Mouse (Mus musculus): Measurements from ENCODE around the gene A630095N17Rik. TPM values are rescaled to one million over a fixed set of nuclear protein-coding genes. Genes with fewer than 3 reads are reported as not detected.

The A630095N17Rik gene
- total RNA-seq, 2 experiments from 2014 or later, result not detected

- intact Hi-C loops (cut with DNase I), result no loop called here
- no peak for DNase-seq
Measured at GRCm38 (mm10) chr1:75215785-75216184, 16.1 kb downstream of the A630095N17Rik start.

GRCm38 (mm10) chr1:75214886-75215285 lies 17.0 kb downstream of the A630095N17Rik start:
- DNase-seq, result peak; percentile 22
- intact Hi-C loops (cut with DNase I), result no loop called here

GRCm38 (mm10) chr1:75214442-75214841 lies 17.5 kb downstream of the A630095N17Rik start:
- intact Hi-C loops (cut with DNase I), result no loop called here
- DNase-seq, result no peak

- intact Hi-C loops (cut with DNase I), result no loop called here
- no peak for DNase-seq
Measured at GRCm38 (mm10) chr1:75213096-75213495, 18.8 kb downstream of the A630095N17Rik start.

- intact Hi-C loops (cut with DNase I), result no loop called here
- DNase-seq, result no peak
Measured at GRCm38 (mm10) chr1:75212542-75212941, 19.4 kb downstream of the A630095N17Rik start.

GRCm38 (mm10) chr1:75211141-75211708 lies 20.7 kb downstream of the A630095N17Rik start:
- intact Hi-C loops (cut with DNase I), result no loop called here
- DNase-seq, result no peak

GRCm38 (mm10) chr1:75210136-75211087 lies 21.5 kb downstream of the A630095N17Rik start, which contains the start of the genes Glb1l and Stk16:
Gene Glb1l, minus strand, starts transcription at chr1:75210813.
Gene Stk16, plus strand, starts transcription at chr1:75210838.
- intact Hi-C loops (cut with DNase I), result no loop called here
- DNase-seq, result peak; percentile 97

- DNase-seq, result no peak
- intact Hi-C loops (cut with DNase I), result no loop called here
Measured at GRCm38 (mm10) chr1:75208967-75209678, 22.8 kb downstream of the A630095N17Rik start.

- intact Hi-C loops (cut with DNase I), result no loop called here
- no peak for DNase-seq
Measured at GRCm38 (mm10) chr1:75201236-75201635, 30.7 kb downstream of the A630095N17Rik start.

- DNase-seq, result no peak
Measured at GRCm38 (mm10) chr1:75192452-75192851, 39.5 kb downstream of the A630095N17Rik start.

GRCm38 (mm10) chr1:75191622-75192402 lies 40.1 kb downstream of the A630095N17Rik start, which contains the start of the genes Ankzf1 and Atg9a:
Gene Ankzf1, plus strand, starts transcription at chr1:75192151.
Gene Atg9a, minus strand, starts transcription at chr1:75192196.
- peak; percentile 94 for DNase-seq
- intact Hi-C loops (cut with DNase I), result no loop called here

More at GRCm38 (mm10) chr1:75192452-75192851, 39.5 kb downstream of the A630095N17Rik start:
- intact Hi-C loops (cut with DNase I), result no loop called here

GRCm38 (mm10) chr1:75191258-75191621 lies 40.7 kb downstream of the A630095N17Rik start:
- DNase-seq, result no peak
- intact Hi-C loops (cut with DNase I), result no loop called here

GRCm38 (mm10) chr1:75190577-75190976 lies 41.3 kb downstream of the A630095N17Rik start:
- intact Hi-C loops (cut with DNase I), result no loop called here
- DNase-seq, result no peak

GRCm38 (mm10) chr1:75187914-75188483 lies 43.9 kb downstream of the A630095N17Rik start:
- intact Hi-C loops (cut with DNase I), result no loop called here

GRCm38 (mm10) chr1:75187126-75187525 lies 44.8 kb downstream of the A630095N17Rik start:
- intact Hi-C loops (cut with DNase I), result no loop called here
- DNase-seq, result no peak

More at GRCm38 (mm10) chr1:75187914-75188483, 43.9 kb downstream of the A630095N17Rik start:
- no peak for DNase-seq

GRCm38 (mm10) chr1:75185495-75185894 lies 46.4 kb downstream of the A630095N17Rik start:
- DNase-seq, result no peak
- intact Hi-C loops (cut with DNase I), result no loop called here

GRCm38 (mm10) chr1:75182160-75182559 lies 49.7 kb downstream of the A630095N17Rik start:
- intact Hi-C loops (cut with DNase I), result no loop called here
- no peak for DNase-seq

GRCm38 (mm10) chr1:75181377-75181870 lies 50.5 kb downstream of the A630095N17Rik start:
- DNase-seq, result no peak
- intact Hi-C loops (cut with DNase I), result no loop called here

- intact Hi-C loops (cut with DNase I), result no loop called here
- DNase-seq, result no peak
Measured at GRCm38 (mm10) chr1:75180741-75181140, 51.2 kb downstream of the A630095N17Rik start.

All from left cerebral cortex, postnatal 4 days (tissue).